In the genomic region with DNA sequence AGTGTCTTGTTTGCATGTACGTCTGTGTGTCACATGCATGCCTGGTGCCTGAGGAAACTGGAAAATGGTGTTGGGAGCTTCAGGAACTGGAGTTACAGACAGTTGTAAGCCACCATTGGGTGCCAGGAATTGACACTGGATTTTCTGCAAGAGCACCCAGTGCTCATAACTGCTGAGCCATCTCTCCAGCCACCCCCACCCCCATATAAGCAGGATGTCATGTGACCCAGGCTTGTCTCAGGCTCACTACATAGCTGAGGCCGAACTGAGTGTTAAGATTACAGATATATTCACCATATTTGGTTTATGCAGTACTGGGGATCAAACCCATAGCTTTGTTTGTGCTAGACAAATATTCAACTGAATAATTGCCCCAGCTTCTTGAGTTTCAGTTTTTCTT, we compare ENCODE assay signal across 20 mouse cellular contexts.
DNase-seq lines count a peak whose midpoint lies in the region; ATAC-seq and TF ChIP-seq lines count a peak whose summit lies in the region.
"Had no signal": no experiment of that assay in that cellular context is flagged by ENCODE, and none has a peak within 500 bp of the region (broad histone marks: within the 10 kb centered on the region; RNA-seq: fewer than 3 reads in every experiment).

No protein-coding gene starts in this region.

- H3K79me2 ChIP-seq in MEL (ENCODE audit: control insufficient read depth, insufficient read depth, low read length, poor library complexity), result no peaks in the 10 kb centered on the region

- 66% methylated on average over 2 of the region's 2 CpGs for WGBS in heart, embryonic 11.5 days (ENCODE audit: insufficient replicate concordance)
- WGBS in intestine, embryonic 15.5 days, result 63% methylated on average over 2 of the region's 2 CpGs

- no peak for TF ChIP-seq RAD21 in MEL (IDR thresholded peaks at IDR 0.05; ENCODE audit: low read depth, low read length)

- H3K4me2 ChIP-seq in heart, embryonic 11.5 days, result no peak overlapping the region
- H3K4me2 ChIP-seq in intestine, embryonic 15.5 days (replicated peaks), result no peak overlapping the region
- H3K4me2 ChIP-seq: embryonic facial prominence, embryonic 13.5 days; forebrain, embryonic 13.5 days; heart, embryonic 15.5 days; hindbrain, embryonic 14.5 days had no signal

- H3K36me3 ChIP-seq in heart, embryonic 11.5 days (ENCODE audit: control insufficient read depth, insufficient read depth, low read length), result no peaks in the 10 kb centered on the region; the same call in 1 of the 2 replicates
- H3K36me3 ChIP-seq in MEL (ENCODE audit: control insufficient read depth in 1 of 2, insufficient read depth in 2 of 2, low read length in 2 of 2), result peaks cover 0 to 9% of the 10 kb centered on the region in 2 experiments; a peak in 2 of 4 replicates
- peaks cover 7% of the 10 kb centered on the region; the same call in 1 of the 2 replicates for H3K36me3 ChIP-seq in intestine, embryonic 15.5 days
- H3K36me3 ChIP-seq: heart, embryonic 15.5 days had no signal

- peaks cover 3% of the 10 kb centered on the region for H3K4me1 ChIP-seq in heart, embryonic 11.5 days (ENCODE audit: control insufficient read depth, insufficient read depth, low read length)
- peaks cover 0 to 4% of the 10 kb centered on the region in 2 experiments; a peak in 2 of 4 replicates for H3K4me1 ChIP-seq in MEL (ENCODE audit: control insufficient read depth in 1 of 2, insufficient read depth in 2 of 2, low read length in 2 of 2)
- peaks cover 2% of the 10 kb centered on the region; the same call in 1 of the 2 replicates for H3K4me1 ChIP-seq in intestine, embryonic 15.5 days (replicated peaks)

- no peaks in the 10 kb centered on the region for H3K9me3 ChIP-seq in heart, embryonic 11.5 days (replicated peaks; ENCODE audit: control insufficient read depth, low read length)
- no peaks in the 10 kb centered on the region for H3K9me3 ChIP-seq in MEL (replicated peaks; ENCODE audit: insufficient read depth, low read length)
- no peaks in the 10 kb centered on the region for H3K9me3 ChIP-seq in intestine, embryonic 15.5 days
- H3K9me3 ChIP-seq: embryonic facial prominence, embryonic 13.5 days; forebrain, embryonic 13.5 days; G1E; heart, embryonic 10.5 days; heart, embryonic 15.5 days; hindbrain, embryonic 10.5 days had no signal

- TF ChIP-seq POLR2A in MEL (IDR thresholded peaks at IDR 0.05; ENCODE audit: control insufficient read depth in 1 of 2, insufficient read depth in 1 of 2, low read depth in 1 of 2, low read length in 2 of 2, poor library complexity in 1 of 2), result no peak

- no peak for TF ChIP-seq EP300 in MEL (IDR thresholded peaks at IDR 0.05; ENCODE audit: low read depth in 1 of 2, low read length in 2 of 2)

- H3K27me3 ChIP-seq in heart, embryonic 11.5 days (ENCODE audit: control insufficient read depth, insufficient read depth, low read length), result no peaks in the 10 kb centered on the region
- H3K27me3 ChIP-seq in MEL (ENCODE audit: control insufficient read depth in 1 of 2, insufficient read depth in 2 of 2, low read length in 2 of 2), result no peaks in the 10 kb centered on the region
- H3K27me3 ChIP-seq in intestine, embryonic 15.5 days (replicated peaks), result no peaks in the 10 kb centered on the region
- H3K27me3 ChIP-seq: embryonic facial prominence, embryonic 13.5 days; forebrain, embryonic 13.5 days; heart, embryonic 15.5 days had no signal

- no peak for TF ChIP-seq CTCF in MEL (IDR thresholded peaks at IDR 0.05 in 2 of 3, conservative IDR thresholded peaks at IDR 0.05 in 1 of 3; ENCODE audit: control insufficient read depth in 1 of 3, insufficient read depth in 1 of 3, low read depth in 2 of 3, low read length in 3 of 3, poor library complexity in 1 of 3, severe bottlenecking in 1 of 3)

- ATAC-seq in heart, embryonic 11.5 days (replicated peaks; ENCODE audit: insufficient number of reproducible peaks, low FRiP score, low TSS enrichment), result no peak
- no peak for ATAC-seq in intestine, embryonic 15.5 days
- ATAC-seq: forebrain, embryonic 13.5 days; intestine, postnatal 0 days had no signal

- H3K27ac ChIP-seq in heart, embryonic 11.5 days (ENCODE audit: low read depth, low read length), result no peak overlapping the region
- H3K27ac ChIP-seq in MEL (ENCODE audit: control insufficient read depth, low read depth, low read length), result peak overlapping the region; percentile 36
- H3K27ac ChIP-seq in intestine, embryonic 15.5 days, result no peak overlapping the region
- H3K27ac ChIP-seq: embryonic facial prominence, embryonic 13.5 days; forebrain, embryonic 13.5 days; gastrocnemius, adult 2 months; heart, embryonic 10.5 days; heart, embryonic 15.5 days; hindbrain, embryonic 10.5 days; hindbrain, embryonic 14.5 days had no signal

- H3K9ac ChIP-seq in heart, embryonic 11.5 days (ENCODE audit: low read depth, low read length), result no peak overlapping the region
- no peak overlapping the region for H3K9ac ChIP-seq in MEL (ENCODE audit: control insufficient read depth, low read depth, low read length, poor library complexity, severe bottlenecking)
- no peak overlapping the region for H3K9ac ChIP-seq in intestine, embryonic 15.5 days
- H3K9ac ChIP-seq: embryonic facial prominence, embryonic 13.5 days; forebrain, embryonic 13.5 days; heart, embryonic 15.5 days; hindbrain, embryonic 14.5 days had no signal

- no peak overlapping the region for H3K4me3 ChIP-seq in heart, embryonic 11.5 days (ENCODE audit: low read depth, low read length)
- H3K4me3 ChIP-seq in MEL (ENCODE audit: control insufficient read depth in 1 of 2, insufficient read depth in 1 of 2, low read depth in 2 of 2, low read length in 2 of 2), result no peak overlapping the region
- no peak overlapping the region for H3K4me3 ChIP-seq in intestine, embryonic 15.5 days (replicated peaks)
- H3K4me3 ChIP-seq: embryonic facial prominence, embryonic 13.5 days; forebrain, embryonic 13.5 days; gastrocnemius, adult 2 months; heart, embryonic 10.5 days; heart, embryonic 15.5 days; hindbrain, embryonic 10.5 days had no signal

- DNase-seq in heart, postnatal 4 days, result peak; percentile 3
- peak; percentile 49 for DNase-seq in CD4-positive, CD25-positive, alpha-beta regulatory T cell, adult 2 months (ENCODE audit: low read depth, low spot score)
- DNase-seq in MEL (ENCODE audit: low read depth, low spot score), result peak; percentile 14
- DNase-seq in naive thymus-derived CD4-positive, alpha-beta T cell, adult 2 months (ENCODE audit: low read depth), result peak; percentile 30
- DNase-seq in cerebellum, adult 9-10 months, result no peak
- DNase-seq: adrenal gland, postnatal 25 days; cerebellum, adult 2 months; gastrocnemius, adult 2 months; gastrocnemius, postnatal 25 days; heart, postnatal 14 days had no signal

TF ChIP-seq in MEL, 35 proteins besides CTCF, POLR2A, EP300 and RAD21:
- TF ChIP-seq USF1 (IDR thresholded peaks at IDR 0.05; ENCODE audit: low read depth, low read length) (peak; percentile 59; the same call in 1 of the 2 replicates), ETS1 (IDR thresholded peaks at IDR 0.05; ENCODE audit: low read depth, low read length) (no peak)
